Mouse (Mus musculus): ENCODE data around the gene Sgip1.

The Sgip1 gene

GRCm38 (mm10) chr4:102976290-102977275 is 235.5 kb downstream of the Sgip1 start:
- no peak for DNase-seq (ENCODE audit: low read depth, low spot score)

- DNase-seq (ENCODE audit: low read depth, low spot score), result no peak
Measured at GRCm38 (mm10) chr4:102977778-102978321, 236.8 kb downstream of the Sgip1 start.

GRCm38 (mm10) chr4:102978440-102978839 is 237.3 kb downstream of the Sgip1 start, which contains the start of gene Tctex1d1:
Tctex1d1 (plus strand) TSS chr4:102978606.
- no peak for DNase-seq (ENCODE audit: low read depth, low spot score)

- no peak for DNase-seq (ENCODE audit: low read depth, low spot score)
Measured at GRCm38 (mm10) chr4:102979385-102979784, 238.3 kb downstream of the Sgip1 start.

GRCm38 (mm10) chr4:102981709-102982108 is 240.6 kb downstream of the Sgip1 start:
- DNase-seq (ENCODE audit: low read depth, low spot score), result no peak

- DNase-seq (ENCODE audit: low read depth, low spot score), result no peak
Measured at GRCm38 (mm10) chr4:102986173-102986572, 245.1 kb downstream of the Sgip1 start.

GRCm38 (mm10) chr4:102986917-102987316 is 245.8 kb downstream of the Sgip1 start:
- DNase-seq (ENCODE audit: low read depth, low spot score), result peak; percentile 67

- DNase-seq (ENCODE audit: low read depth, low spot score), result no peak
Measured at GRCm38 (mm10) chr4:102987325-102987724, 246.2 kb downstream of the Sgip1 start.

GRCm38 (mm10) chr4:102987756-102988155 is 246.7 kb downstream of the Sgip1 start:
- DNase-seq (ENCODE audit: low read depth, low spot score), result no peak

GRCm38 (mm10) chr4:102988526-102988925 is 247.4 kb downstream of the Sgip1 start:
- no peak for DNase-seq (ENCODE audit: low read depth, low spot score)

- DNase-seq (ENCODE audit: low read depth, low spot score), result no peak
Measured at GRCm38 (mm10) chr4:102989391-102989790, 248.3 kb downstream of the Sgip1 start.

GRCm38 (mm10) chr4:102990016-102990415 is 248.9 kb downstream of the Sgip1 start:
- no peak for DNase-seq (ENCODE audit: low read depth, low spot score)

GRCm38 (mm10) chr4:102990595-102991340 is 249.7 kb downstream of the Sgip1 start:
- no peak for DNase-seq (ENCODE audit: low read depth, low spot score)

GRCm38 (mm10) chr4:102991685-102992084 is 250.6 kb downstream of the Sgip1 start:
- DNase-seq (ENCODE audit: low read depth, low spot score), result no peak

GRCm38 (mm10) chr4:103004681-103005080 is 263.6 kb downstream of the Sgip1 start:
- DNase-seq (ENCODE audit: low read depth, low spot score), result no peak

GRCm38 (mm10) chr4:103005190-103005945 is 264.3 kb downstream of the Sgip1 start:
- DNase-seq (ENCODE audit: low read depth, low spot score), result no peak

- no peak for DNase-seq (ENCODE audit: low read depth, low spot score)
Measured at GRCm38 (mm10) chr4:103006266-103006665, 265.2 kb downstream of the Sgip1 start.

GRCm38 (mm10) chr4:103006943-103007418 is 265.9 kb downstream of the Sgip1 start:
- peak; percentile 29 for DNase-seq (ENCODE audit: low read depth, low spot score)

- DNase-seq (ENCODE audit: low read depth, low spot score), result no peak
Measured at GRCm38 (mm10) chr4:103010734-103011133, 269.6 kb downstream of the Sgip1 start.

- no peak for DNase-seq (ENCODE audit: low read depth, low spot score)
Measured at GRCm38 (mm10) chr4:103011823-103012222, 270.7 kb downstream of the Sgip1 start.

GRCm38 (mm10) chr4:103013490-103013889 is 272.4 kb downstream of the Sgip1 start:
- no peak for DNase-seq (ENCODE audit: low read depth, low spot score)
